Mouse (Mus musculus): Measurements from ENCODE around the gene Ipo5. TPM values are rescaled to one million over a fixed set of nuclear protein-coding genes. Genes with fewer than 3 reads are reported as not detected.
A peak's percentile ranks its signal among the peaks of the same experiment; 100 is the strongest.

Ipo5 gene
- polyA plus RNA-seq, 1 experiment: 27.7 TPM

- Histone ChIP-seq H3K36me3 (ENCODE audit: control insufficient read depth, insufficient read depth, low read length) (no peaks in the 10 kb centered on the region; the same call in 1 of the 2 replicates), H3K27ac (ENCODE audit: control insufficient read depth, insufficient read depth, low read length) (no peak overlapping the region), H3K4me3 (ENCODE audit: control insufficient read depth, insufficient read depth, low read length) (no peak overlapping the region), H3K27me3 (ENCODE audit: control insufficient read depth, insufficient read depth, low read length) (no peaks in the 10 kb centered on the region), H3K4me1 (replicated peaks; ENCODE audit: control insufficient read depth, insufficient read depth, low read length) (no peaks in the 10 kb centered on the region)
- WGBS: 45% methylated on average over 2 of the region's 2 CpGs
- TF ChIP-seq POLR2A (IDR thresholded peaks at IDR 0.05; ENCODE audit: control insufficient read depth, extremely low read depth, insufficient read depth, low read length, poor library complexity): no peak
- TF ChIP-seq CTCF (IDR thresholded peaks at IDR 0.05; ENCODE audit: borderline replicate concordance, control insufficient read depth, extremely low read depth, insufficient read depth, low read length, poor library complexity): 0 out of 2 replicates have a peak, but pooled peaks have one; percentile 36
- DNase-seq: no peak
Measured at GRCm38 (mm10) chr14:120952434-120952833, 41.4 kb downstream of the Ipo5 start.

GRCm38 (mm10) chr14:120960551-120960950 lies 49.5 kb downstream of the Ipo5 start:
- H3K27ac ChIP-seq (ENCODE audit: control insufficient read depth, insufficient read depth, low read length): no peak overlapping the region
- WGBS: 83% methylated on average over 8 of the region's 8 CpGs
- H3K4me3 ChIP-seq (ENCODE audit: control insufficient read depth, insufficient read depth, low read length): no peak overlapping the region
- H3K36me3 ChIP-seq (ENCODE audit: control insufficient read depth, insufficient read depth, low read length): no peaks in the 10 kb centered on the region
- DNase-seq: no peak
- TF ChIP-seq CTCF (IDR thresholded peaks at IDR 0.05; ENCODE audit: borderline replicate concordance, control insufficient read depth, extremely low read depth, insufficient read depth, low read length, poor library complexity) (no peak), POLR2A (IDR thresholded peaks at IDR 0.05; ENCODE audit: control insufficient read depth, extremely low read depth, insufficient read depth, low read length, poor library complexity) (no peak)
- H3K4me1 ChIP-seq (replicated peaks; ENCODE audit: control insufficient read depth, insufficient read depth, low read length): no peaks in the 10 kb centered on the region
- no peaks in the 10 kb centered on the region for H3K27me3 ChIP-seq (ENCODE audit: control insufficient read depth, insufficient read depth, low read length)

- DNase-seq: no peak
- 84% methylated on average over 5 of the region's 5 CpGs for WGBS
- Histone ChIP-seq H3K4me3 (ENCODE audit: control insufficient read depth, insufficient read depth, low read length) (no peak overlapping the region), H3K4me1 (replicated peaks; ENCODE audit: control insufficient read depth, insufficient read depth, low read length) (no peaks in the 10 kb centered on the region), H3K27ac (ENCODE audit: control insufficient read depth, insufficient read depth, low read length) (no peak overlapping the region), H3K36me3 (ENCODE audit: control insufficient read depth, insufficient read depth, low read length) (no peaks in the 10 kb centered on the region), H3K27me3 (ENCODE audit: control insufficient read depth, insufficient read depth, low read length) (no peaks in the 10 kb centered on the region)
- no peak for TF ChIP-seq POLR2A (IDR thresholded peaks at IDR 0.05; ENCODE audit: control insufficient read depth, extremely low read depth, insufficient read depth, low read length, poor library complexity)
- TF ChIP-seq CTCF (IDR thresholded peaks at IDR 0.05; ENCODE audit: borderline replicate concordance, control insufficient read depth, extremely low read depth, insufficient read depth, low read length, poor library complexity): no peak
Measured at GRCm38 (mm10) chr14:120960991-120961390, 50.0 kb downstream of the Ipo5 start.

GRCm38 (mm10) chr14:120967072-120967471 lies 56.0 kb downstream of the Ipo5 start:
- Histone ChIP-seq H3K27me3 (ENCODE audit: control insufficient read depth, insufficient read depth, low read length) (no peaks in the 10 kb centered on the region), H3K27ac (ENCODE audit: control insufficient read depth, insufficient read depth, low read length) (no peak overlapping the region), H3K36me3 (ENCODE audit: control insufficient read depth, insufficient read depth, low read length) (no peaks in the 10 kb centered on the region), H3K4me1 (replicated peaks; ENCODE audit: control insufficient read depth, insufficient read depth, low read length) (no peaks in the 10 kb centered on the region), H3K4me3 (ENCODE audit: control insufficient read depth, insufficient read depth, low read length) (no peak overlapping the region)
- 22% methylated on average over 6 of the region's 6 CpGs for WGBS
- TF ChIP-seq POLR2A (IDR thresholded peaks at IDR 0.05; ENCODE audit: control insufficient read depth, extremely low read depth, insufficient read depth, low read length, poor library complexity): no peak
- TF ChIP-seq CTCF (IDR thresholded peaks at IDR 0.05; ENCODE audit: borderline replicate concordance, control insufficient read depth, extremely low read depth, insufficient read depth, low read length, poor library complexity): no peak
- DNase-seq: peak; percentile 13

GRCm38 (mm10) chr14:120968723-120969122 lies 57.7 kb downstream of the Ipo5 start:
- no peak for TF ChIP-seq CTCF (IDR thresholded peaks at IDR 0.05; ENCODE audit: borderline replicate concordance, control insufficient read depth, extremely low read depth, insufficient read depth, low read length, poor library complexity)
- TF ChIP-seq POLR2A (IDR thresholded peaks at IDR 0.05; ENCODE audit: control insufficient read depth, extremely low read depth, insufficient read depth, low read length, poor library complexity): no peak
- no peaks in the 10 kb centered on the region for H3K36me3 ChIP-seq (ENCODE audit: control insufficient read depth, insufficient read depth, low read length)
- no peaks in the 10 kb centered on the region for H3K27me3 ChIP-seq (ENCODE audit: control insufficient read depth, insufficient read depth, low read length)
- 91% methylated on average over 4 of the region's 4 CpGs for WGBS
- H3K4me3 ChIP-seq (ENCODE audit: control insufficient read depth, insufficient read depth, low read length): no peak overlapping the region
- H3K4me1 ChIP-seq (replicated peaks; ENCODE audit: control insufficient read depth, insufficient read depth, low read length): no peaks in the 10 kb centered on the region
- no peak overlapping the region for H3K27ac ChIP-seq (ENCODE audit: control insufficient read depth, insufficient read depth, low read length)
- DNase-seq: no peak

- WGBS: 86% methylated on average over 3 of the region's 3 CpGs
- Histone ChIP-seq H3K36me3 (ENCODE audit: control insufficient read depth, insufficient read depth, low read length) (no peaks in the 10 kb centered on the region), H3K27ac (ENCODE audit: control insufficient read depth, insufficient read depth, low read length) (no peak overlapping the region), H3K4me1 (replicated peaks; ENCODE audit: control insufficient read depth, insufficient read depth, low read length) (no peaks in the 10 kb centered on the region), H3K27me3 (ENCODE audit: control insufficient read depth, insufficient read depth, low read length) (no peaks in the 10 kb centered on the region), H3K4me3 (ENCODE audit: control insufficient read depth, insufficient read depth, low read length) (no peak overlapping the region)
- DNase-seq: no peak
- no peak for TF ChIP-seq POLR2A (IDR thresholded peaks at IDR 0.05; ENCODE audit: control insufficient read depth, extremely low read depth, insufficient read depth, low read length, poor library complexity)
- TF ChIP-seq CTCF (IDR thresholded peaks at IDR 0.05; ENCODE audit: borderline replicate concordance, control insufficient read depth, extremely low read depth, insufficient read depth, low read length, poor library complexity): no peak
Measured at GRCm38 (mm10) chr14:120969673-120970072, 58.6 kb downstream of the Ipo5 start.

- peak; percentile 23 for DNase-seq
- H3K36me3 ChIP-seq (ENCODE audit: control insufficient read depth, insufficient read depth, low read length): no peaks in the 10 kb centered on the region
- WGBS: 87% methylated on average over 8 of the region's 8 CpGs
- no peaks in the 10 kb centered on the region for H3K27me3 ChIP-seq (ENCODE audit: control insufficient read depth, insufficient read depth, low read length)
- no peaks in the 10 kb centered on the region for H3K4me1 ChIP-seq (replicated peaks; ENCODE audit: control insufficient read depth, insufficient read depth, low read length)
- H3K4me3 ChIP-seq (ENCODE audit: control insufficient read depth, insufficient read depth, low read length): no peak overlapping the region
- H3K27ac ChIP-seq (ENCODE audit: control insufficient read depth, insufficient read depth, low read length): no peak overlapping the region
- no peak for TF ChIP-seq CTCF (IDR thresholded peaks at IDR 0.05; ENCODE audit: borderline replicate concordance, control insufficient read depth, extremely low read depth, insufficient read depth, low read length, poor library complexity)
- TF ChIP-seq POLR2A (IDR thresholded peaks at IDR 0.05; ENCODE audit: control insufficient read depth, extremely low read depth, insufficient read depth, low read length, poor library complexity): no peak
Measured at GRCm38 (mm10) chr14:120970637-120971036, 59.6 kb downstream of the Ipo5 start.

All from thymus, adult 2 months (tissue).